Mouse (Mus musculus) layer of hippocampus, adult 18-20 months (tissue): ENCODE data around the gene Nt5e. TPM values are rescaled to one million over a fixed set of nuclear protein-coding genes. Genes with fewer than 3 reads are reported as not detected.

ENCODE experiments used
- DNase-seq, 2 experiments: peaks; one replicate each; pipeline ENCODE4 v3.0.0; 2022; ENCODE audit warnings: low spot score in 2 of 2
- total RNA-seq, 2 experiments: library from RNA; stranded (reverse); gene quantifications; 2 replicates each; pipeline ENCODE4 v1.2.3; 2021

Nt5e gene
- total RNA-seq, 2 experiments from 2014 or later = 2.7 to 3.7 TPM

GRCm38 (mm10) chr9:88380542-88380941, 53.5 kb downstream of the Nt5e start:
- DNase-seq = no peak

GRCm38 (mm10) chr9:88388826-88389225, 61.8 kb downstream of the Nt5e start:
- DNase-seq = no peak

GRCm38 (mm10) chr9:88394852-88395251, 67.9 kb downstream of the Nt5e start:
- DNase-seq = peak; percentile 16 to 58

GRCm38 (mm10) chr9:88398461-88398860, 71.5 kb downstream of the Nt5e start:
- DNase-seq = no peak

GRCm38 (mm10) chr9:88404088-88404487, 77.1 kb downstream of the Nt5e start:
- peak in 1 of 2 experiments; percentile 14 for DNase-seq

- DNase-seq = no peak
Observed at GRCm38 (mm10) chr9:88404515-88404914, 77.5 kb downstream of the Nt5e start.

- no peak for DNase-seq
Observed at GRCm38 (mm10) chr9:88409978-88410377, 83.0 kb downstream of the Nt5e start.

- DNase-seq = no peak
Observed at GRCm38 (mm10) chr9:88416752-88417151, 89.8 kb downstream of the Nt5e start.

Other genes with a start within 250 kb of the Nt5e start
- gene Snx14, start 111.8 kb downstream of the Nt5e start, total RNA-seq = 10 to 100 TPM; 44.1 to 49.5 TPM
- not detected for gene Gm20537, start 129.4 kb downstream of the Nt5e start, total RNA-seq
- 10 to 100 TPM; 58.9 to 60.3 TPM for gene Syncrip, start 155.4 kb downstream of the Nt5e start, total RNA-seq
- 10 to 100 TPM; 22.3 to 23.9 TPM for gene Zfp949, start 220.8 kb downstream of the Nt5e start, total RNA-seq